Mouse (Mus musculus) liver, postnatal 0 days (tissue): ENCODE results near the gene Rbm3. TPM values are rescaled to one million over a fixed set of nuclear protein-coding genes. Genes with fewer than 3 reads are reported as not detected.
"Not testable (repeated sequence)": the region's sequence is repeated elsewhere in the genome, so short reads cannot be mapped to it uniquely, and the experiment has no call there.

Experiments
- ATAC-seq: fragments of 200-750 bp; cut with Nextera tagmentation; 2 replicates; pipeline ENCODE4 v1.8.0; 2017; ENCODE audit warnings: mild to moderate bottlenecking, moderate library complexity
- DNase-seq: peaks from one replicate; pipeline ENCODE4 v3.0.0-alpha.2; 2016
- H3K27ac ChIP-seq: fragments of 300-500 bp; sonication (generic); 2 replicates; pipeline ENCODE4 v1.5.1; 2014; ENCODE audit warnings: antibody characterized with exemption, moderate library complexity, mild to moderate bottlenecking, low read depth
- H3K27me3 ChIP-seq: fragments of 300-500 bp; sonication (generic); 2 replicates; pipeline ENCODE4 v1.6.1; 2014; ENCODE audit warnings: low read length, control low read depth, mixed read lengths; ENCODE audit not compliant: insufficient read depth
- H3K36me3 ChIP-seq: fragments of 300-500 bp; sonication (generic); replicated peaks from 2 replicates; pipeline ENCODE4 v1.6.1; 2014; ENCODE audit warnings: mild to moderate bottlenecking, control low read depth, low read length, moderate library complexity, mixed read lengths; ENCODE audit not compliant: insufficient read depth
- H3K4me1 ChIP-seq: fragments of 300-500 bp; sonication (generic); 2 replicates; pipeline ENCODE4 v1.6.1; 2014; ENCODE audit warnings: antibody characterized with exemption, mild to moderate bottlenecking, control low read depth; ENCODE audit not compliant: insufficient read depth
- H3K4me2 ChIP-seq: fragments of 300-500 bp; sonication (generic); 2 replicates; pipeline ENCODE4 v1.6.1; 2014; ENCODE audit warnings: low read depth, mild to moderate bottlenecking, low read length, moderate library complexity, mixed read lengths
- H3K4me3 ChIP-seq: fragments of 300-500 bp; sonication (generic); 2 replicates; pipeline ENCODE4 v1.5.1; 2014; ENCODE audit warnings: low read depth, low read length
- H3K9ac ChIP-seq: fragments of 300-500 bp; sonication (generic); replicated peaks from 2 replicates; pipeline ENCODE4 v1.6.1; 2014; ENCODE audit warnings: mild to moderate bottlenecking, moderate library complexity
- H3K9me3 ChIP-seq: fragments of 300-500 bp; sonication (generic); 2 replicates; pipeline ENCODE4 v1.6.1; 2016; ENCODE audit warnings: mild to moderate bottlenecking, control low read depth, low read length, mixed read lengths
- CTCF ChIP-seq: sonication (generic); IDR thresholded peaks from 2 replicates; pipeline ENCODE4 v1.5.1; 2016; ENCODE audit warnings: antibody characterized with exemption, low read depth
- EP300 ChIP-seq: IDR thresholded peaks from 2 replicates; pipeline ENCODE4 v1.6.1; 2016; ENCODE audit warnings: antibody characterized with exemption, low read depth, mild to moderate bottlenecking
- WGBS: fragments of 180-500 bp; shearing (Covaris S2); extraction: QIAGEN DNeasy Blood & Tissue Kit; methylation state at CpG from one replicate; pipeline ENCODE4 v1.1.7; 2014; ENCODE audit not compliant: insufficient replicate concordance; 5-methylcytosine and 5-hydroxymethylcytosine counted together
- polyA plus RNA-seq: library from polyadenylated mRNA; unstranded; fragments of >200 nt; fragmentation: Nextera tagmentation; extraction: Ambion mirVana; gene quantifications from 2 replicates; pipeline ENCODE4 v1.2.1, GENCODE M21; 2015

The Rbm3 gene
- polyA plus RNA-seq, 1 experiment from 2014 or later, result 413 TPM

DNA sequence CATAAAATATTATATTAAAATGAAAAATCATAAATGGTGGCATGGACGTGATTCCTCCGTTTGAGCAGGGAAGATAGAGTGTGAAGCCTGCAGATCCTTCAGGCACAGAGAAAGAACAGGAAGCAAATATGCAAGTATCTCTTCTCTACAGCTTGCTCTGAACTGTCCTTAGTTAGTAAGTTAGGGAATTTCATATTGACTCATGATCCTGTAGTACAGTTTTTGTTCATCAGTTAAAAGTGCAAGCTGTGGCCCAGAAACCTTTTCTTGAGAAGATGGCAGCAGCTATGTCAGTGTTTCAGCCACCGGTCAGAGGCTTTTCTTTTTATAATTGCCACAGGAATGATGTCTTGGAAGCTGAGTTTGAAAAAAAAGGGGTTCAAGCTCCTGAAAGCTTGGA, 40.7 kb downstream of the Rbm3 start:
- no peaks in the 10 kb centered on the region for H3K9me3 ChIP-seq
- H3K27ac ChIP-seq, result no peak overlapping the region
- TF ChIP-seq CTCF, result no peak
- TF ChIP-seq EP300, result no peak
- no peak overlapping the region for H3K4me2 ChIP-seq
- no peaks in the 10 kb centered on the region for H3K27me3 ChIP-seq
- H3K36me3 ChIP-seq, result no peaks in the 10 kb centered on the region
- H3K9ac ChIP-seq, result no peak overlapping the region
- H3K4me1 ChIP-seq, result no peaks in the 10 kb centered on the region
- no peak for DNase-seq
- ATAC-seq, result no peak
- WGBS, result 86% methylated on average over 3 of the region's 3 CpGs
- no peak overlapping the region for H3K4me3 ChIP-seq

DNA sequence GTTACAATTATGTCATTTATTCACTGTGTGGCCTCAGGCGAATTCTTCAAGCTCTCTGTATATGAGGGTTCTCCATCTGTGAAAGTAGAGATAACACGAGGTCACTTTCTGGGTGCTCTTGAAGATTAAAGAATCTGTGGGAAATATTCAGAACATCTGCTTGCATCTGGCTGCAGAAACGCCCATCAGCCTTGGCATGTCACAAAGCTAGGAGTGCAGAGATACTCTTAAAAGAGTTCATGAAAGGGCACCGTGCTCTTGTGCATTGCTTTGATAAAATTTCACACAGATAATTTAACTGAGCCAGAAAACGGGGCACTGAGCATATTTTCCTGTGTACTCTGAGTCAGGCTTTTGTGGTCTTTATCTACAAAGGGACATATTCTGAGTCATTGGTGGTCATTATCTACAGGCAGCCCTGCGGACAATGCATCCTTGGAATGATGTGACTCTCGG, 43.4 kb downstream of the Rbm3 start:
- WGBS, result 38% methylated on average over 7 of the region's 7 CpGs
- DNase-seq, result peak; percentile 24
- TF ChIP-seq CTCF (no peak), EP300 (peak; percentile 96)
- Histone ChIP-seq H3K9me3 (no peaks in the 10 kb centered on the region), H3K36me3 (no peaks in the 10 kb centered on the region), H3K4me1 (no peaks in the 10 kb centered on the region), H3K27me3 (no peaks in the 10 kb centered on the region), H3K9ac (no peak overlapping the region), H3K4me3 (no peak overlapping the region), H3K4me2 (peak overlapping the region; percentile 35; the same call in 1 of the 2 replicates), H3K27ac (0 out of 2 replicates have a peak overlapping the region, but pooled peaks have one; percentile 39)
- peak; percentile 93 for ATAC-seq

DNA sequence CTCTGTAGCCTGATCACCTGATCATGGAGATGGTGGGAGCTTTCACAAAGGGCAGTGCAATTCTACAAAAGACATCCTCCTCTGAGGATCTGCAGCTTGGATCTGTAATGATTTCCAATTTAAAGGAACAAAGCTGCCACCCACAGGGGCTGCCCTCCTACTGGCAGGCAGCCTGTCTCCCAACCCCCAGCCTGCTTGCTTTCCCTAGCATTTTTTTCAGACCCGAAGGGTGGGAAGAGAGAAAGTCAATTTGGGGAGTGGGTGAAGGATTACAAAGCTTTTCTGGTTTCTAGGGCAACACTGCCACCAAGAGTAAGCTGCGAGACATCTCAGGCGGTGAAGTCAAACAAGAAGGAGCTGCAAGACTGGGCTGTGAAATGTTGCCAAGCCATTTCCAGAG, 44.7 kb downstream of the Rbm3 start:
- H3K27ac ChIP-seq, result no peak overlapping the region
- DNase-seq, result no peak
- 48% methylated on average over 3 of the region's 3 CpGs for WGBS

DNA sequence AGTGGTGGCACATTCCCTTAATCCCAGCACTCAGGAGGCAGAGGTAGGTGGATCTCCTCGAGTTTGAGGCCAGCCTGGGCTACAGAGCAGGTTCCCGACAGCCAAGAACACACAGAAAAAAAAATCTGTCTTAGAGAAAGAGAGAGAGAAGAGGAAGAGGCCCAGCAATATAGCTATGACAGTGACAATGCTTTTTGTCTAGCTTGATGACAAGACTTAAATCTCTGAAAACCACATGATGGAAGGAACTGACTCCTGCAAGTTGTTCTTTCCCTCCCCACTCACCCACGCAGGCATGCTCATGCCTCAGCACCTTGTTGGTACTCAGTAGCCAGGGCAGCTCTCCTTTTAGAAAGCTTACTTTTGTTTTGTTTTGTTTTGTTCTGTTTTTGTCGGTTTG, 46.2 kb downstream of the Rbm3 start:
- Histone ChIP-seq H3K9ac (no peak overlapping the region), H3K36me3 (no peaks in the 10 kb centered on the region), H3K4me1 (no peaks in the 10 kb centered on the region), H3K27me3 (no peaks in the 10 kb centered on the region), H3K9me3 (no peaks in the 10 kb centered on the region), H3K4me2 (no peak overlapping the region), H3K27ac (0 out of 2 replicates have a peak overlapping the region, but pooled peaks have one; percentile 29), H3K4me3 (no peak overlapping the region)
- no peak for DNase-seq
- ATAC-seq, result no peak
- 32% methylated on average over 4 of the region's 4 CpGs for WGBS
- TF ChIP-seq CTCF, result no peak
- TF ChIP-seq EP300, result no peak

More for the DNA sequence above, 44.7 kb downstream of the Rbm3 start:
- Histone ChIP-seq H3K4me2 (no peak overlapping the region), H3K9me3 (no peaks in the 10 kb centered on the region), H3K36me3 (no peaks in the 10 kb centered on the region), H3K27me3 (no peaks in the 10 kb centered on the region), H3K4me1 (no peaks in the 10 kb centered on the region), H3K4me3 (no peak overlapping the region), H3K9ac (no peak overlapping the region)
- peak; percentile 30; the same call in 1 of the 2 replicates for TF ChIP-seq CTCF
- TF ChIP-seq EP300, result no peak
- ATAC-seq, result no peak

DNA sequence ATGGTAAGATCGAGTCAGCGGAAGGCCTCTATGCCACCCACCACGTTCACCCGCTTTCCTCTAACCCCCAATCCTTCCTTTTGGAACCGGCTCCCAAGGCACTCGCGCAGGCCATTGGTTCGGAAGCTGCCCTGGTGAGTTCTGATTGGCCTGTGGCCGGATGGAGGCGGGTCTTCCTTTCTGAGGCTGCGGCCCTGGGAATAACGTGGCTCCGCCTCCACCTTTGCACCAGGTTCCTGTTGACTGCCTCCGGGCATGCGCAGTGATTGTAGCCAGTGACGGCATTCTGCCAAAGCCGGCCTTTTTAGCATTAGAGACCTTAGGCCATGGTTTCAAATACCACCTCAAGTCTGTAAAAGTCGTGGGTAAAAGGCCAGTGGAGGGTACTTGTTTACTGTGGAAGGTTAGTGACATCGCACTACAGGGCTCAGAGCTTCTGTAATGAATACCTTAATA, 48.9 kb downstream of the Rbm3 start:
- Histone ChIP-seq H3K4me3 (no peak overlapping the region), H3K4me1 (no peaks in the 10 kb centered on the region), H3K36me3 (no peaks in the 10 kb centered on the region), H3K9ac (0 out of 2 replicates have a peak overlapping the region, but pooled peaks have one; percentile 44), H3K27ac (peak overlapping the region; percentile 85), H3K27me3 (no peaks in the 10 kb centered on the region), H3K4me2 (peak overlapping the region; percentile 47), H3K9me3 (no peaks in the 10 kb centered on the region)
- DNase-seq (peak; percentile 94), ATAC-seq (peak; percentile 97)
- TF ChIP-seq EP300 (no peak), CTCF (no peak)
- WGBS, result 15% methylated on average over 19 of the region's 19 CpGs

DNA sequence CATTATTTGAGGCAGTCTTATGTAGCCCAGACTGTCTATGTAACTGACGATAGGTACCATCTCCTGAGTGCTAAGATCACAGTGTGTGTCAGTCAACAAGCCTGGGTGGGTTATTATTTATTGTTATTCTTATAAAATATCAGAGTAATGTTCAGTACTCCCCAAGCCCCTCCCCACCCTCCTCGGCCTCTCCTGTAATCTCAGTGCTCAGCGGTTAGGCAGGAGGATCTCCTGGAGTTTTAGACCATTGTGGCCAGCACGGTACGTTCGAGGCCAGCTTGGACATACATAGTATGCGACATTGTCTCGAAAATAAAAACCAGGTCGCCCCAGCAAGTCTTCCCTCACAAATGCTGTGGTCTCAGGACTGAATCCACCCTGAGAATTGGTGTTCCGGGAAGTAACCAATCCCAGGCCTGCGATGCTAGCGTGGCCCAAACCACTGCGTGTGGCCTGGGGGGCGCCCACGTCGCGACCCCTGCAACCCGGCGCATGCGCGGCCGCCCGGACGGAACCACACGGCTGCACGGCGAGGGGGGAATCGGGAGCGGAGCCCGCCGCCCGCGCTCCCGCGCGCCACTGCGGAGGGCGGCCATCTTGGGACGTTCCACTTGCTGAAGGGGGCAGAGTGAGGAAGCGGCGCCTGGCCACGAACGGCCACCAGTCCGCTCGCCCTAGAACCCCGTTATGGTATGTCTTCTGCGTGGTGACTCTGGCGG, 49.5 kb downstream of the Rbm3 start:
- peak overlapping the region; percentile 48; the same call in 1 of the 2 replicates for H3K27ac ChIP-seq
- H3K36me3 ChIP-seq, H3K4me1 ChIP-seq, H3K9ac ChIP-seq, H3K27me3 ChIP-seq, H3K9me3 ChIP-seq, DNase-seq: not testable (repeated sequence)
- peak; percentile 93 for ATAC-seq
- WGBS, result 11% methylated on average over 10 of the region's 48 CpGs
- H3K4me3 ChIP-seq, result peak overlapping the region; percentile 30
- peak overlapping the region; percentile 48 for H3K4me2 ChIP-seq
